Mouse (Mus musculus): ENCODE data around the gene Brd2.

Brd2 gene

GRCm38 (mm10) chr17:34116736-34117370, 5.6 kb downstream of the Brd2 start:
- no peak for DNase-seq (ENCODE audit: low spot score in 2 of 2)

- DNase-seq (ENCODE audit: low spot score in 2 of 2): no peak
Measured at GRCm38 (mm10) chr17:34114114-34114513, 8.3 kb downstream of the Brd2 start.

GRCm38 (mm10) chr17:34110309-34110708, 12.1 kb downstream of the Brd2 start:
- DNase-seq (ENCODE audit: low spot score in 2 of 2): no peak

GRCm38 (mm10) chr17:34109806-34110195, 12.6 kb downstream of the Brd2 start:
- DNase-seq (ENCODE audit: low spot score in 2 of 2): no peak

GRCm38 (mm10) chr17:34109038-34109805, 13.2 kb downstream of the Brd2 start:
- DNase-seq (ENCODE audit: low spot score in 2 of 2): no peak

- no peak for DNase-seq (ENCODE audit: low spot score in 2 of 2)
Measured at GRCm38 (mm10) chr17:34108460-34108859, 14.0 kb downstream of the Brd2 start.

GRCm38 (mm10) chr17:34107109-34107867, 15.1 kb downstream of the Brd2 start:
- DNase-seq (ENCODE audit: low spot score in 2 of 2): no peak

- no peak for DNase-seq (ENCODE audit: low spot score in 2 of 2)
Measured at GRCm38 (mm10) chr17:34106555-34106954, 15.9 kb downstream of the Brd2 start.

GRCm38 (mm10) chr17:34104804-34105203, 17.6 kb downstream of the Brd2 start:
- DNase-seq (ENCODE audit: low spot score in 2 of 2): no peak

GRCm38 (mm10) chr17:34102831-34103230, 19.6 kb downstream of the Brd2 start:
- no peak for DNase-seq (ENCODE audit: low spot score in 2 of 2)

- peak; percentile 69 to 78 for DNase-seq (ENCODE audit: low spot score in 2 of 2)
Measured at GRCm38 (mm10) chr17:34101604-34102032, 20.8 kb downstream of the Brd2 start.

GRCm38 (mm10) chr17:34101185-34101584, 21.2 kb downstream of the Brd2 start:
- no peak for DNase-seq (ENCODE audit: low spot score in 2 of 2)

GRCm38 (mm10) chr17:34099531-34099930, 22.9 kb downstream of the Brd2 start:
- no peak for DNase-seq (ENCODE audit: low spot score in 2 of 2)

GRCm38 (mm10) chr17:34098709-34099479, 23.5 kb downstream of the Brd2 start:
- DNase-seq (ENCODE audit: low spot score in 2 of 2): no peak

- no peak for DNase-seq (ENCODE audit: low spot score in 2 of 2)
Measured at GRCm38 (mm10) chr17:34097272-34097671, 25.2 kb downstream of the Brd2 start.

GRCm38 (mm10) chr17:34096497-34097010, 25.9 kb downstream of the Brd2 start:
- DNase-seq (ENCODE audit: low spot score in 2 of 2): no peak

- DNase-seq (ENCODE audit: low spot score in 2 of 2): no peak
Measured at GRCm38 (mm10) chr17:34094283-34095035, 28.0 kb downstream of the Brd2 start.

- DNase-seq (ENCODE audit: low spot score in 2 of 2): no peak
Measured at GRCm38 (mm10) chr17:34093199-34093874, 29.1 kb downstream of the Brd2 start.

- DNase-seq (ENCODE audit: low spot score in 2 of 2): no peak
Measured at GRCm38 (mm10) chr17:34092197-34092875, 30.1 kb downstream of the Brd2 start, which contains the start of gene H2-Oa. H2-Oa (plus strand) TSS chr17:34092340.

- DNase-seq (ENCODE audit: low spot score in 2 of 2): no peak
Measured at GRCm38 (mm10) chr17:34090923-34091322, 31.5 kb downstream of the Brd2 start.
